Mouse (Mus musculus): ENCODE measurements around the gene Slc27a1.

Gene Slc27a1

GRCm38 (mm10) chr8:71554644-71555043, 14.0 kb upstream of the Slc27a1 start:
- DNase-seq (ENCODE audit: inconsistent ontology term): no peak

- no peak for DNase-seq (ENCODE audit: inconsistent ontology term)
Observed at GRCm38 (mm10) chr8:71558071-71558957, 10.4 kb upstream of the Slc27a1 start, which contains the start of gene Tmem221. Tmem221 (minus strand) TSS chr8:71558871.

DNA sequence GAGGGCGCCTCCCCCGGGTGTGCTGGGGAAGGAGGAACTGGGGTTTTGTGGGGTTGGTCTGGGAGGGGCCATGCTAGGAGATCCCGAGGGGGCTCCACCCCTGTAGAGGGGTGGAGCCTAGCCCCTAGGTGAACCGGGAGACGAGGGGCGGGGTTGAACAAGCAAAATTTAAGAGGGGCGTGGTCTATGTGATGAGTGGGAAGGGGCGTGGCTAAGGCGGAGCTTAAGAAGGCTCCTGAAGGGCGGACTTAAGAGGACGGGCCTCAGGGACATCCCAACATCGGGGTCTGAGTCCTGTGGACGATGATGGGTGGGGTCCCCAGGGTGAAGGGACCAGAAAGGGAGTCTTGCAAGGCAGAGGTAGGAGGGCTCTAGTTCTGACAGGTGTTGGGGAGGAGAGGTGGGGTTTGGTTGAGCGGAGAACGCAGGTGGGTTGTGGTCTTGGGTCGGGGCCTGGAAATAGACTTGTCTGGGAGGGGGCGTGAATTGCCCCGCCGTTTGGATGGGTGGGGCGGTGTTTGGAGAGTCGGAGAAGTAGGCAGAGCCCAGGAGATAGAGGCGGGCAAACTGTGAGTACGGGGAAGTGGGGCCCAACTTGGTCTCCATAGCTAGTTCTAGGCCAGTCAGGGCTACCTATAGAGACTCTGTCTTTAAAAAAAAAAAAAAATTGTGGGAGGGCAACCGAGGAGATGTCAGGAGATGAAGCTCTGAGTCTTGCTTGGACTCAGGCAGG, 9.6 kb upstream of the Slc27a1 start:
- DNase-seq (ENCODE audit: inconsistent ontology term): peak; percentile 86

GRCm38 (mm10) chr8:71560071-71560470, 8.6 kb upstream of the Slc27a1 start:
- DNase-seq (ENCODE audit: inconsistent ontology term): no peak

DNA sequence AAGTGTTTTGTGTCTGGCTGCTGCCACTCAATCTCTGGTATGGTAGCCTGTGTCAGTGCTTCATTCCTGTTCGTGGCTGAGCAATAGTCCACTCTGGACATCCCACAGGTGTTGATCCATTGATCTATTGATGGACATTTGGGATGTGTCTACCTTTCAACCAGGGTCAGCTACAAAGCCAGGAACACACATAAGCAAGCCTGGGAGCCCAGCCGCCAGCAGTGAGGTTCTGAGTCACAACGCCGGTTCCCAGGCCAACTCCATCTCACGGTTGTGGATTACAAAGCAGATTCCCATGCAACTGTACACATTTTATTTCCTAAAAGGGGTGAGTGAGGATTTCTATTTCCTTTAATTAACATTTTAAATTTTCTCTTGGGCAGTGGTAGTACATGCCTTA, 7.9 kb upstream of the Slc27a1 start:
- DNase-seq (ENCODE audit: inconsistent ontology term): no peak

GRCm38 (mm10) chr8:71561401-71561800, 7.3 kb upstream of the Slc27a1 start:
- DNase-seq (ENCODE audit: inconsistent ontology term): peak; percentile 71

- peak; percentile 75 for DNase-seq (ENCODE audit: inconsistent ontology term)
Observed at GRCm38 (mm10) chr8:71562751-71563150, 5.9 kb upstream of the Slc27a1 start.

DNA sequence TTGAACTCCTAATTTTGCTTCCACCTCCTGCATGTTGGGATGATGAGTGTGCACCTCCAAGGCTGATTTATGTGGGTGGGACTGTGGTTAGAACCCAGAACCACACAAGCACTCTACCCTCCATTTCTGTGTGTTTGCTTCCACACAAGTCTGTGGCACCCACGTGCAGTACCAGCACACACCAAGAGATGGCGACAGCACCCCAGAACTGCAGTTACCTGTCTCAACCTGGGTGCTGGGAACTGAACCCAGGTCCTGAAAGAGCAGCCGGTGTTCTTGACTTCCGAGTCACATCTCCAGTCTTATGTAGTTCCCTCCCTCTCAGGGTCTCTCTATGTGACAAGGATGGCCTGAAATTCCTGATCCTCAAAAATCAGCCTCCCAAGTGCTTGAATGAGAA, 4.7 kb upstream of the Slc27a1 start:
- DNase-seq (ENCODE audit: inconsistent ontology term): no peak

DNA sequence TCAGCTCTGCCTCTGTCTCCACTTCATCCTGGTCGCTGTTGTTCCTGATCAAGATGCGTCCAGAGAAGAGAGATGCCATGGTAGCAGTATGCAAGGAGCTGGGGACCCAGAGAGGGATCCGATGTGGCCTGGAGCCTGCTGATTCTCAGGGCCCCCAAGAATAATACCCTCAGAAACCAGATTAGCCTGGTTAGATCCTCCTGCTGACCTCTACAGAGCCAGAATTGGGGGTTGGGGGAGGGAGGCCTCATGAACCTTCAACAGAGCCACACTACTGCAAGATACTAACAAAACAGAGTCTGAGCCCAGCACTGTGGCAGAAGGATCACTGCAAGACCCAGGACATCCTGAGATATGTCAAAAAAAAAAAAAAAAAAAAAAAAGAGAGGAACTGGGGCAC, 2.2 kb upstream of the Slc27a1 start, which contains the start of gene Nxnl1:
TSS of gene Nxnl1 (minus strand) at position 101 of the 400 bp plus-strand sequence.
- no peak for DNase-seq (ENCODE audit: inconsistent ontology term)

- no peak for DNase-seq (ENCODE audit: inconsistent ontology term)
Observed at GRCm38 (mm10) chr8:71567587-71567986, 1.1 kb upstream of the Slc27a1 start.

DNA sequence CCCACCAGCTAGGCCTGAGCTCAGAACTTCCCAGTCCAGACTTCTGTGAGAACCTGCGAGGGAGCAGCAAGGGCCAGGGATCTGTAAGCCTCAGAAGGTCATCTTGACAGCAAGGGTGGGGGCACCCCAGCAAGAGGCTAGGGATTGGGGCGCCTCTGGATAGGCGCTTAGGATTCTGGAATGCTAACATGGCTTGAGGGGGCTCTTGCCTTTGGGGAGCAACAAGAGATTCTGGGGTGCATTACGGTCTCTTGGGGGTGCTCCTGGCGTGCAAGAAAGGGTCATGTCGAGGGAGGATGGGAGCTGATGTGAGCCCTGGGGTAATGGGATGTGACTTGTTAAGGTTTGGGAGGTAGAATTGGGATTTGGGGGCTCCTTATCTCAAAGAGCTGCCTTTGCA, 259 bp downstream of the Slc27a1 start:
- no peak for DNase-seq (ENCODE audit: inconsistent ontology term)

DNA sequence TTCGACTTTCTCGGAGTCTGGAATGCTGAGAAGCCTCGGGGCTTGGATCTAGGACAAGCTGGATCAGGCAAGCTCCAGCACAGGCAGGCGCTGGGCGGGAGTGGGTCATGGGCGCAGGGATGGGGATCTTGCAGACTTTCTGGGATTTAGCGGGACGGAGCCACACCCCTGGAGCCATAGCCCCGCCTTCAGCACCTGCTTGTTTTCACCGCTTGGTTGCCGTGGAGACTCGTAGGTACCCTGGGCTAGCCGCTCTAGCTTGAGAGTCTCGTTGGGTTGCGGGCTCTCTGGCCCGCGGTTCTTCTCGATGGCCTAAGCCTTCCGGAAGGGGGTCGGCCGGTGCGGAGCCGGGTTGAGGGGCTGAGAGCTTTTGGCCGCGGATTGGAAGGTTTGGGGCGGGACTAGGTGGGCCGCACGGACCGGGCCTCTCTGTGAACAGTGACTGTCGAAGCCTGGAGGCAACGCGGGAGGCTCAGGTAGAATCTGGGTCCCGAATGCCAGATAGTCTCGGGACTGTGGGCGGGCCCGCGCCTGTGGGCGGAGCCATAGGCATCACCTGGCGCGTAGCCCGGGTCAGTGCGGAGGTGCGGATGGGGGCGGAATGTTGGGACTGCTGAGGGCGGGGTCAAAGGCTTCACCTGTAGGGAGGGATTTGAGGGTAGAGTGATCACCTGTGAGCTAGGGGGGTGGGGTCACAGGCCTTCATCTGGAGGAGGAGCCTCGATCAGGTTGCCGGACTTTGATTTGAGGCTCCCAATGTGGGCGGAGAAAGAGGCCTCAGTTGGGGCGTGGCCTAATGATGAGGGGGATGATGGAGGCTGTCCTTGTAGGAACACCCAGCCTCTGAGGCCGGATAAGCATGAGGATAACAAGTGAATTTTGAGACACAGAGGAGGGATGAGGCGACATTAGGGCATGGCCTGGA, 946 bp downstream of the Slc27a1 start:
- peak; percentile 89 for DNase-seq (ENCODE audit: inconsistent ontology term)

DNA sequence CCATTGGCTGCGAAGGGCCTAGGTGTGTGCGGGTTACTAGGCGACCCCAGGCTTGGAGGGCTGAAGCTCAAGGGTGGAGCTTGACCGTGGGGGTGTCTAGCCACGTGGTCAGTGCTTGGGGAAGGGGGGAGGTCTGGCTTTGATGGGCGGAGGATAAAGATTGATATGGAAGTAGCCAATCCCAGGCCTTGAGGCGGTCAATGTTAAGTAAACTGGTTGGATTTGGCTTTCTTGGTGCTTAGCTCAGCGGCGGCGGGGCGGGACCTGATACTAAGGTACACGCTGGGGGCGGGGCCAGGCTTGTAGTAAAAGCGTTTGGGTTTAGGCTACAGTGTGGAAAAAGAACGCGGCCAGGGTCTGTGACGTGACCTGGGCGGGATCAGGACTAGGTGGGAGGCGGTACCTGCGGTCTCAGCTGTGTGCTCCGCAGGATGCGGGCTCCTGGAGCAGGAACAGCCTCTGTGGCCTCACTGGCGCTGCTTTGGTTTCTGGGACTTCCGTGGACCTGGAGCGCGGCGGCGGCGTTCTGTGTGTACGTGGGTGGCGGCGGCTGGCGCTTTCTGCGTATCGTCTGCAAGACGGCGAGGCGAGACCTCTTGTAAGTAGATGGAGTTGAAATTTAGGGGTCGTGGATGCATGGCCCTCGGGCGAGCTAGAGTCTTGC, 1.7 kb downstream of the Slc27a1 start:
- DNase-seq (ENCODE audit: inconsistent ontology term): peak; percentile 100

GRCm38 (mm10) chr8:71572077-71572476, 3.4 kb downstream of the Slc27a1 start:
- peak; percentile 51 for DNase-seq (ENCODE audit: inconsistent ontology term)

- DNase-seq (ENCODE audit: inconsistent ontology term): peak; percentile 100
Observed at GRCm38 (mm10) chr8:71572847-71573633, 4.4 kb downstream of the Slc27a1 start.

DNA sequence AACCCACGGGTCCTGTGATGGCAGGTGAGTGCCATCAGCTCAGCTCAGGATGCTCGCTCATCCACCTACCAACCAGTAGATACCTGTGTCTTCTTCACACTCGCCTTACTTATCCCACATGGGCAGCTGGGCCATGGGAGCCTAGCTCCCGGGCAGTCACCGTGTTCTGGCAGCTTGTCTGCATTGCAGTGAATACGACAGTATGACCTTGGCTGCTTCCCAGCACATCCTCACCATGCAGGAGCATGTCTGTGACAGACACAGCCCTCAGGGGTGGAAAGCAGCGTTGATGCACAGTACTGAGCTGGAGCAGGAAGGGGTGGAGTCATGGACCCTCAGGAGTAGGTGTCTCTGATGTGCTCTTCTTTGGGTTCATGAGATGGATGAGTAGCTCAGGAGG, 5.7 kb downstream of the Slc27a1 start:
- DNase-seq (ENCODE audit: inconsistent ontology term): no peak

GRCm38 (mm10) chr8:71575020-71575419, 6.3 kb downstream of the Slc27a1 start:
- DNase-seq (ENCODE audit: inconsistent ontology term): no peak

DNA sequence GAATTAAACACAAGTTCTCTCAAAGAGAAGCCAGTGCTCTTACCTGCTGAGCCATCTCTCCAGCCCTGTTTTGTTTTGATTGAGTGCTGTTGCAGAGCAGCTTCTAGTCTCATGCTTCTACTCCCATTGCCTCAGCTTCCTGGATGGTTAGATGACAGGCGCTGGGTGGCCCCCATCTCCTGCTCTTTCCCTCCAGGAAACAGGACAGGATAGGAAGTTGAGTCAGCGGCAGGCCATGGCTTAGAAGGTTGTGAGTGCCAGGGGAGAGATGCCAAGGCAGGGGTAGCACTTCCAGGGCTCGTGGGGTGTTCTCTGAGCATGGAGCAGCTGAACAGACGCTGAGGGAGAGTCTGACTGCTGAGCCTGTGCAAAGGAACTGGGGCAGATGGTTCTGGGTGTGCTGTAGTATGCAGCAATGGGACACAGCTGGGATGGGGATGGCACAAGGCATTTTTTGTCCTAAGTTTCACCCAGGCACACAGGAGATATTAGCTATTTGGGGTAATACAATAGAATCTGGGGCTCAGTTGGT, 9.2 kb downstream of the Slc27a1 start:
- DNase-seq (ENCODE audit: inconsistent ontology term): no peak

DNA sequence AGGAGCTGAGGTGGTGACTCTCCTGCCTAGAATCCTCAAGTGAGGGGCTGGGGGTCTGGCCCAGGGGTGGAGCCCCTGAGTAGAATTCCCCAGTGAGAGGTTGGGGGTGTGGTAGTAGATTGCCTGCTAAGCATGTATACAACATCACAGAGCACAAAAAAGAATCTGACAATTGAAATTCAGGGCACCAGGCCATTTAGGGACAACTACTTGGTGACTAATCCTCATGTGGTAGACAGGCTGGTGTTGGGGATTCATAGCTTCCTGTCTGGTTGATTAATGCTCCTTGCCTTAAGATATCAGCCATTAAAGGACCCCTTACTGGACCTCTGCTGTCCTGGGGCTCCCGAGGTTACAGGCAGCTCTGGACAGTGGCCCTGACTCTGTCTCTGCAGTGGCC, 10.3 kb downstream of the Slc27a1 start:
- DNase-seq (ENCODE audit: inconsistent ontology term): peak; percentile 71

- no peak for DNase-seq (ENCODE audit: inconsistent ontology term)
Observed at GRCm38 (mm10) chr8:71579476-71579875, 10.8 kb downstream of the Slc27a1 start.
